Mouse (Mus musculus): ENCODE measurements around the gene Jmjd8. TPM values are rescaled to one million over a fixed set of nuclear protein-coding genes. Genes with fewer than 3 reads are reported as not detected.
A peak's percentile ranks its signal among the peaks of the same experiment; 100 is the strongest.
"Not testable (repeated sequence)": the region's sequence is repeated elsewhere in the genome, so short reads cannot be mapped to it uniquely, and the experiment has no call there.

Jmjd8 gene
- polyA plus RNA-seq, 1 experiment from 2014 or later = 52.8 TPM

- 0 out of 2 replicates have a peak overlapping the region, but pooled peaks have one; percentile 21 for H3K9ac ChIP-seq
- ATAC-seq (ENCODE audit: insufficient number of reproducible peaks, insufficient read depth, low FRiP score, low TSS enrichment, low read depth) = no peak
- peaks cover 53% of the 10 kb centered on the region for H3K4me1 ChIP-seq
- H3K36me3 ChIP-seq = peaks cover 7% of the 10 kb centered on the region
- H3K9me3 ChIP-seq = no peaks in the 10 kb centered on the region
- no peak overlapping the region for H3K4me2 ChIP-seq
- H3K27me3 ChIP-seq = no peaks in the 10 kb centered on the region
- WGBS = 58% methylated on average over 13 of the region's 13 CpGs
- no peak overlapping the region for H3K27ac ChIP-seq
- H3K4me3 ChIP-seq = no peak overlapping the region
These were observed 34.5 kb upstream of the Jmjd8 start for GRCm38 (mm10) chr17:25794197-25794596.

- H3K27me3 ChIP-seq = no peaks in the 10 kb centered on the region
- 71% methylated on average over 17 of the region's 17 CpGs for WGBS
- no peak for ATAC-seq (ENCODE audit: insufficient number of reproducible peaks, insufficient read depth, low FRiP score, low TSS enrichment, low read depth)
- H3K27ac ChIP-seq = no peak overlapping the region
- peak overlapping the region; percentile 98 for H3K4me2 ChIP-seq
- H3K9me3 ChIP-seq = no peaks in the 10 kb centered on the region
- H3K36me3 ChIP-seq = no peaks in the 10 kb centered on the region
- peaks cover 53% of the 10 kb centered on the region for H3K4me1 ChIP-seq
- H3K9ac ChIP-seq = 0 out of 2 replicates have a peak overlapping the region, but pooled peaks have one; percentile 76
- peak overlapping the region; percentile 64; the same call in 1 of the 2 replicates for H3K4me3 ChIP-seq
These were observed 33.7 kb upstream of the Jmjd8 start for GRCm38 (mm10) chr17:25794998-25795397.

DNA sequence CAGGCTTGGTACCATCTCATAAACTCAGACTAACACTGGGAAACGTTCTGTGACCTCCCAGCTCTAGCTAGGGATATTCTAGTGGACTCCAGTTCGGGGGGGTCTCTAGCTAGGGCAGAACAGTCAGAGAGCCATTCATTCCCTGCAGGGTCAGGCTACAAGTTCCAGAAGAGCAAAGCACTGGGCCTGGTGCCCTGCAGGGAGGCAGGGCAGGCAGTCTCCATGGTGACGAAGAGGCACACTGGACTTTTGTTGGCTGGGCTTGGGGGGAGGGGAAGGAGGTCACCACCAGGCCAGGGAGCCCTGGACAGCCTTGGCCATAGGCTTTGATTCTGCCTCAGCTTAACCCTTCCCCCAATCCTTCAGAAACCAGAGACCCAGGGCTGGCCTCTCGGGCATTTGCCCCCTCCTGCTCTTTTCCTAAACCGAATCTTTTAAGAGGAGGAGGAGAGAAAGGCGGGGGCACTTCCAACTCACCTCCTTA lies 33.0 kb upstream of the Jmjd8 start, which contains the start of gene AC134908.4:
AC134908.4 (minus strand) TSS at position 51 of the 484 bp plus-strand sequence.
- no peaks in the 10 kb centered on the region for H3K27me3 ChIP-seq
- WGBS = 13% methylated on average over 6 of the region's 6 CpGs
- H3K4me1 ChIP-seq = peaks cover 50% of the 10 kb centered on the region
- H3K36me3 ChIP-seq = no peaks in the 10 kb centered on the region
- H3K4me2 ChIP-seq = peak within 1 kb of the TSS; percentile 98
- 0 out of 2 replicates have a peak within 1 kb of the TSS, but pooled peaks have one; percentile 16 for H3K27ac ChIP-seq
- no peak for ATAC-seq (ENCODE audit: insufficient number of reproducible peaks, insufficient read depth, low FRiP score, low TSS enrichment, low read depth)
- peak within 1 kb of the TSS; percentile 76 for H3K9ac ChIP-seq
- peak within 1 kb of the TSS; percentile 64 for H3K4me3 ChIP-seq
- no peaks in the 10 kb centered on the region for H3K9me3 ChIP-seq

DNA sequence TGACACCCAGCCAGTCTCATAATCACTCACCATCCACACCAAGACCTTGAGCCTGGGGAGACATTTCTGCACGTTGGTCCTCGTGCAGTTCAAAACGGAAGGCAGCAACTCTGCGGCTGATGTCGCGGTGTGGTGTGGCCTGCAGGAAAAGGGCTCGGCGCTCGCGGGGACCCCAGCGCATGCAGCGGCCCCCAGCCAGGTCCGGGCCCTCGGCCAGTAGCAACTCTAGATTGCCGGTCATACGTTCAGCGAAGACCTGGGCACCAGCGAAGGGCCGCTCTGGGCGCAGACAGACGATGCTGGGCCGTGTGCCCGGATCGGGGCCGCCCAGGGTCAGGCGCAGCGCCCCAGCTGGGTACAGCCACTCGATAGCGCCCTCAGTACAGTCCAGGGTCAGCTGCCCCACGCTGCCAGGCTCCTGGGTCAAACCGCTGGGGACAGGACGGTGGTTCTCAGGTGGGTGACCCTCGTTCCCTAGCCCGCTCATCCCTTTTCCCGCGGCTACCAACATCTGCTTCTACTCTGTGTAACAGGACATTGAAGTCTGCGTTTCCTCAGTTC lies 32.4 kb upstream of the Jmjd8 start:
- under 1% methylated on average over 37 of the region's 37 CpGs for WGBS
- Histone ChIP-seq H3K27me3 (0 out of 2 replicates have a peak, but pooled peaks cover 2% of the 10 kb centered on the region), H3K4me2 (peak overlapping the region; percentile 98), H3K27ac (0 out of 2 replicates have a peak overlapping the region, but pooled peaks have one; percentile 16), H3K36me3 (no peaks in the 10 kb centered on the region), H3K9me3 (no peaks in the 10 kb centered on the region), H3K4me1 (peaks cover 43% of the 10 kb centered on the region), H3K4me3 (peak overlapping the region; percentile 64), H3K9ac (peak overlapping the region; percentile 76)
- ATAC-seq (ENCODE audit: insufficient number of reproducible peaks, insufficient read depth, low FRiP score, low TSS enrichment, low read depth) = no peak

DNA sequence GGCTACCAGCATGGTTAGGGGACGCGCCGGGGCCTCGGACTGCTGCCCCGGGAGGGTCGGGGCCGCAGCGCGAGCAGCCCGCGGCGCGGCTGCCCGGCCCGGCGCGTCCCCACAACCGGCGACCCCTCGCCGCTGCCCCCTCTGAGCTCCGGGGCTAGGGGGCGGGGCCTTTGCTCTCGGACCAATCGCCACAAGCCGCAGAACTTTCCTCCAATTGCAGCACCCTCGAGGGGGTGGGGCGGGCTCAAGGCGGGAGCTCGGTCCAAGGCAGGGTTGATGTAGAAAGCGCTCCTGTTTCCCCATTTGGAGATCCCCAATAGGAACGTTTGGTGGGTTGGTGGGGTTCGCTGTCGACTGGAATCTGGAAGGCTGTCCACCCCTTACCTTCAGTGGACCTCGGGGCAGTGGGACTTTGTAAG lies 31.7 kb upstream of the Jmjd8 start, which contains the start of gene Metrn:
Metrn (minus strand) TSS at position 186 of the 419 bp plus-strand sequence.
- H3K4me1 ChIP-seq = peaks cover 40% of the 10 kb centered on the region
- peak; percentile 79 for ATAC-seq (ENCODE audit: insufficient number of reproducible peaks, insufficient read depth, low FRiP score, low TSS enrichment, low read depth)
- WGBS = under 1% methylated on average over 35 of the region's 35 CpGs

DNA sequence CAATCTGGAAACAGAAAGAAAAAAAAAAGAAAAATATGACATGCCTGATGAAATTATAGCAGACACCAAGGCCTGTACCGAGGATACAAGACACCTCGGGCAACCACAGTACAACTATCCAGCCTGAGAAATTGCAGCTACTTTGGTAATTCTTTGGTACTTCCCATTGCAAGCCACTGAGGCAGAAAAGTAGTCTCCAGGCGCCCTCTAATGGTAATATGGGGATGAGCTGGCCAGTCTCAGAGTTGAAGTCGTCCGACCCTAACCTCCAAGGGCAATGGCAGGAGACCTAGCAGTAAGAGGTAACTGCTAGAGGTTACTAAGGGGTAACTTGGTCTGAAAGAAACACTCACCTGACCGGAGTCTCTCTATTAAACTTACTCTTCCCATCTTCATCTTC lies 27.6 kb upstream of the Jmjd8 start:
- Histone ChIP-seq H3K4me3 (no peak overlapping the region), H3K27me3 (peaks cover 27% of the 10 kb centered on the region), H3K27ac (no peak overlapping the region), H3K9me3 (no peaks in the 10 kb centered on the region), H3K4me2 (no peak overlapping the region), H3K36me3 (no peaks in the 10 kb centered on the region), H3K9ac (no peak overlapping the region), H3K4me1 (peaks cover 13% of the 10 kb centered on the region)
- 7% methylated on average over 6 of the region's 6 CpGs for WGBS
- no peak for ATAC-seq (ENCODE audit: insufficient number of reproducible peaks, insufficient read depth, low FRiP score, low TSS enrichment, low read depth)

More for the DNA sequence above, 31.7 kb upstream of the Jmjd8 start, which contains the start of gene Metrn:
- H3K27me3 ChIP-seq = peaks cover 6% of the 10 kb centered on the region
- H3K9me3 ChIP-seq = no peaks in the 10 kb centered on the region
- H3K27ac ChIP-seq = 0 out of 2 replicates have a peak within 1 kb of the TSS, but pooled peaks have one; percentile 16
- H3K4me2 ChIP-seq = peak within 1 kb of the TSS; percentile 98
- peak within 1 kb of the TSS; percentile 64 for H3K4me3 ChIP-seq
- peak within 1 kb of the TSS; percentile 76 for H3K9ac ChIP-seq
- no peaks in the 10 kb centered on the region for H3K36me3 ChIP-seq

- Histone ChIP-seq H3K4me1 (no peaks in the 10 kb centered on the region), H3K27me3 (peaks cover 30% of the 10 kb centered on the region), H3K36me3 (no peaks in the 10 kb centered on the region), H3K9me3 (no peaks in the 10 kb centered on the region), H3K9ac (peak overlapping the region; percentile 40; the same call in 1 of the 2 replicates), H3K4me2 (no peak overlapping the region), H3K27ac (no peak overlapping the region), H3K4me3 (no peak overlapping the region)
- ATAC-seq (ENCODE audit: insufficient number of reproducible peaks, insufficient read depth, low FRiP score, low TSS enrichment, low read depth) = no peak
- WGBS = 14% methylated on average over 10 of the region's 10 CpGs
These were observed 25.7 kb upstream of the Jmjd8 start for GRCm38 (mm10) chr17:25802825-25803517.

DNA sequence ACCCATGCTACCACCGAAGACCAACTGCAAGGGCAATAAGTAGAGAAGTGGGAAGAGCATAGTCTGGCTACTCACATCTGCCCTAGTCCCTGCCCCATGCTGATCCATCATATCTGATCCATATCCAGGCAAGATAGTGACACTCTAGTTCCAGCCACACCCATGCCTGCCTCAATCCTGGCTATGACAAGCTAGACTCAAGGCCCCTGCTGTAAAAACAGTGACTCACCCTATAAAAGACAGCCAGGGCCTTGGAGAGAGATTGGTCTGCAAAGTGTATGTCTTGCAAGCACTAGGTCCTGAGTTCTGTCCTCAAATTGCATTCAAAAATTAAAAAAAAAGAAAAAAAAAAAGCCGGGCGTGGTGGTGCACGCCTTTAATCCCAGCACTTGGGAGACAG lies 22.2 kb upstream of the Jmjd8 start:
- Histone ChIP-seq H3K27ac (no peak overlapping the region), H3K27me3 (peaks cover 58% of the 10 kb centered on the region), H3K9me3 (no peaks in the 10 kb centered on the region), H3K9ac (no peak overlapping the region), H3K4me2 (no peak overlapping the region), H3K36me3 (no peaks in the 10 kb centered on the region), H3K4me1 (peaks cover 14% of the 10 kb centered on the region), H3K4me3 (no peak overlapping the region)
- whole genome bisulfite sequencing = 84% methylated on average over 4 of the region's 4 CpGs
- ATAC-seq (ENCODE audit: insufficient number of reproducible peaks, insufficient read depth, low FRiP score, low TSS enrichment, low read depth) = no peak

- not testable (repeated sequence) for H3K36me3 ChIP-seq; H3K9ac ChIP-seq; ATAC-seq (ENCODE audit: insufficient number of reproducible peaks, insufficient read depth, low FRiP score, low TSS enrichment, low read depth); H3K4me3 ChIP-seq; H3K27ac ChIP-seq; H3K9me3 ChIP-seq; H3K4me2 ChIP-seq
- Histone ChIP-seq H3K27me3 (peaks cover 60% of the 10 kb centered on the region), H3K4me1 (peaks cover 14% of the 10 kb centered on the region)
- WGBS = 52% methylated on average over 2 of the region's 2 CpGs
These were observed 21.2 kb upstream of the Jmjd8 start for GRCm38 (mm10) chr17:25807452-25807851.

GRCm38 (mm10) chr17:25808028-25808427 lies 20.6 kb upstream of the Jmjd8 start:
- no peak overlapping the region for H3K9ac ChIP-seq
- no peak overlapping the region for H3K27ac ChIP-seq
- no peak for ATAC-seq (ENCODE audit: insufficient number of reproducible peaks, insufficient read depth, low FRiP score, low TSS enrichment, low read depth)
- H3K4me1 ChIP-seq = peaks cover 16% of the 10 kb centered on the region
- peak overlapping the region; percentile 97 for H3K4me2 ChIP-seq
- H3K9me3 ChIP-seq = no peaks in the 10 kb centered on the region
- H3K4me3 ChIP-seq = peak overlapping the region; percentile 71; the same call in 1 of the 2 replicates
- WGBS = 34% methylated on average over 5 of the region's 5 CpGs
- no peaks in the 10 kb centered on the region for H3K36me3 ChIP-seq
- peaks cover 60% of the 10 kb centered on the region for H3K27me3 ChIP-seq

DNA sequence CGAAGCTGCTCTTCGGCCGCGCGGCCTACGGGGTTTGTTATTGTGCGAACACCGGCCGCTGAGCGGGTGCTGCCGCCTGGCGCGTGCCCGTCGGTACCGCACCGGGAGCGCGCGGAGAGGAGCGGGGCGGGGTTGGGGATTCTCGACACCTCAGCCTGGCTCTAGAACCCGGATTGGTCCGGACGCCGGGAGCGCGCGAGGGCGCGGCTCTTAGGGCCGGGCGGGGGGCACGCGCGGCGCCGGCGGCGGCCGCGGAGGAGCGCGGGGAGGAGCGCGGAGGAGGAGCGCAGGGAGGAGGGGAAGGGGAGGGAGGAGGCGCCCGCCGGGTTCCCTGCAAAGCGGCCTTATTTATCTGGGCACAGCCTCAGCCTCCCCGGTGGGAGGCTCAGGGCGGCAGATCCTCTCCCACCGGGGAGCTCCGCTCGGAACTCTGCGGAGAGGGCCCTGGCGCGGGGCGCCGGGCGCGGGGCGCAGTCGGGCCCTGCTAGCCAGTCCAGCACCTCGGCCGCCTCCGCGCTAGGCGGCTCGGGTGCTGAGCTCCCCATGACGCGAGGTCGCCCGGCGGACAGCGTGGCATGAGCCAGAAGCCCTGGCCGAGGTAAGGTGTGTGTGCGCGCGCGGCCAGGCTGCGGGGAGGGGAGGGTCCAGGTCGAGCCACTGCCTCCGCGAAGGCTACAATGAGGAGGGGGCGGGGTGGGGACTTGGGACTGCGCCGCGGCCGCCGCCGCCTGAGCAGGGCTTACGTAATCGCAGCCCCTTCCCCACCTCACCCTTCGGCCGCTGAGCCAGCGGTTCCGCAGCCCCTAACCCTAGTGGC lies 19.7 kb upstream of the Jmjd8 start, which contains the start of gene Fbxl16:
Fbxl16 (plus strand) TSS at position 297 of the 817 bp plus-strand sequence.
- H3K9me3 ChIP-seq = no peaks in the 10 kb centered on the region
- no peaks in the 10 kb centered on the region for H3K36me3 ChIP-seq
- H3K27ac ChIP-seq = peak within 1 kb of the TSS; percentile 39; the same call in 1 of the 2 replicates
- under 1% methylated on average over 93 of the region's 100 CpGs for WGBS
- ATAC-seq (ENCODE audit: insufficient number of reproducible peaks, insufficient read depth, low FRiP score, low TSS enrichment, low read depth) = peak; percentile 75
- H3K9ac ChIP-seq = peak within 1 kb of the TSS; percentile 77
- peak within 1 kb of the TSS; percentile 71 for H3K4me3 ChIP-seq
- H3K4me1 ChIP-seq = peaks cover 21% of the 10 kb centered on the region
- peaks cover 59% of the 10 kb centered on the region for H3K27me3 ChIP-seq
- peak within 1 kb of the TSS; percentile 97 for H3K4me2 ChIP-seq
